Mouse (Mus musculus): ENCODE measurements around the gene Tmem255b. TPM values are rescaled to one million over a fixed set of nuclear protein-coding genes. Genes with fewer than 3 reads are reported as not detected.

Gene Tmem255b
- total and polyA plus RNA-seq, 2 experiments from 2014 or later = 3.6 to 8.9 TPM

GRCm38 (mm10) chr8:13446456-13446855, 11.5 kb downstream of the Tmem255b start:
- H3K4me1 ChIP-seq (ENCODE audit: control insufficient read depth, insufficient read depth) = no peaks in the 10 kb centered on the region
- H3K27ac ChIP-seq (ENCODE audit: low read depth) = no peak overlapping the region

GRCm38 (mm10) chr8:13448145-13448544, 13.2 kb downstream of the Tmem255b start:
- H3K27me3 ChIP-seq (ENCODE audit: control insufficient read depth, insufficient read depth, low read length) = no peaks in the 10 kb centered on the region
- TF ChIP-seq CTCF (IDR thresholded peaks at IDR 0.05; ENCODE audit: low read depth) = no peak
- no peak for TF ChIP-seq EP300 (IDR thresholded peaks at IDR 0.05; ENCODE audit: low read depth)

More at GRCm38 (mm10) chr8:13446456-13446855, 11.5 kb downstream of the Tmem255b start:
- no peak for DNase-seq (ENCODE audit: low spot score)
- no peak overlapping the region for H3K4me2 ChIP-seq (ENCODE audit: low read depth, low read length)
- no peak overlapping the region for H3K4me3 ChIP-seq (ENCODE audit: low read depth, low read length)
- 86% methylated on average over 6 of the region's 6 CpGs for whole genome bisulfite sequencing
- H3K9me3 ChIP-seq (replicated peaks; ENCODE audit: control insufficient read depth, low read length) = no peaks in the 10 kb centered on the region
- no peaks in the 10 kb centered on the region for H3K27me3 ChIP-seq (ENCODE audit: control insufficient read depth, insufficient read depth, low read length)
- TF ChIP-seq CTCF (IDR thresholded peaks at IDR 0.05; ENCODE audit: low read depth) = no peak
- TF ChIP-seq EP300 (IDR thresholded peaks at IDR 0.05; ENCODE audit: low read depth) = no peak
- ATAC-seq (ENCODE audit: insufficient read depth, low read depth) = no peak
- H3K9ac ChIP-seq (replicated peaks; ENCODE audit: low read depth, low read length) = no peak overlapping the region
- no peaks in the 10 kb centered on the region for H3K36me3 ChIP-seq (replicated peaks; ENCODE audit: control insufficient read depth, insufficient read depth, low read length)

GRCm38 (mm10) chr8:13451747-13452277, 16.8 kb downstream of the Tmem255b start:
- ATAC-seq (ENCODE audit: insufficient read depth, low read depth) = no peak
- H3K27me3 ChIP-seq (ENCODE audit: control insufficient read depth, insufficient read depth, low read length) = no peaks in the 10 kb centered on the region
- 60% methylated on average over 6 of the region's 6 CpGs for WGBS

More at GRCm38 (mm10) chr8:13448145-13448544, 13.2 kb downstream of the Tmem255b start:
- H3K9ac ChIP-seq (replicated peaks; ENCODE audit: low read depth, low read length) = no peak overlapping the region
- no peak overlapping the region for H3K27ac ChIP-seq (ENCODE audit: low read depth)
- H3K9me3 ChIP-seq (replicated peaks; ENCODE audit: control insufficient read depth, low read length) = no peaks in the 10 kb centered on the region
- no peak overlapping the region for H3K4me2 ChIP-seq (ENCODE audit: low read depth, low read length)
- no peaks in the 10 kb centered on the region for H3K4me1 ChIP-seq (ENCODE audit: control insufficient read depth, insufficient read depth)
- no peak overlapping the region for H3K4me3 ChIP-seq (ENCODE audit: low read depth, low read length)
- ATAC-seq (ENCODE audit: insufficient read depth, low read depth) = peak; percentile 62; the same call in 1 of the 2 replicates
- peak; percentile 31 for DNase-seq (ENCODE audit: low spot score)
- H3K36me3 ChIP-seq (replicated peaks; ENCODE audit: control insufficient read depth, insufficient read depth, low read length) = no peaks in the 10 kb centered on the region
- 34% methylated on average over 4 of the region's 4 CpGs for WGBS

GRCm38 (mm10) chr8:13454341-13455113, 19.5 kb downstream of the Tmem255b start:
- H3K9me3 ChIP-seq (replicated peaks; ENCODE audit: control insufficient read depth, low read length) = no peaks in the 10 kb centered on the region
- H3K9ac ChIP-seq (replicated peaks; ENCODE audit: low read depth, low read length) = no peak overlapping the region
- H3K27ac ChIP-seq (ENCODE audit: low read depth) = no peak overlapping the region
- no peaks in the 10 kb centered on the region for H3K27me3 ChIP-seq (ENCODE audit: control insufficient read depth, insufficient read depth, low read length)
- ATAC-seq (ENCODE audit: insufficient read depth, low read depth) (no peak), DNase-seq (ENCODE audit: low spot score) (no peak)
- 64% methylated on average over 8 of the region's 8 CpGs for WGBS
- H3K4me2 ChIP-seq (ENCODE audit: low read depth, low read length) = no peak overlapping the region
- no peaks in the 10 kb centered on the region for H3K4me1 ChIP-seq (ENCODE audit: control insufficient read depth, insufficient read depth)
- TF ChIP-seq EP300 (IDR thresholded peaks at IDR 0.05; ENCODE audit: low read depth) (no peak), CTCF (IDR thresholded peaks at IDR 0.05; ENCODE audit: low read depth) (no peak)
- H3K4me3 ChIP-seq (ENCODE audit: low read depth, low read length) = no peak overlapping the region
- H3K36me3 ChIP-seq (replicated peaks; ENCODE audit: control insufficient read depth, insufficient read depth, low read length) = no peaks in the 10 kb centered on the region

More at GRCm38 (mm10) chr8:13451747-13452277, 16.8 kb downstream of the Tmem255b start:
- Histone ChIP-seq H3K36me3 (replicated peaks; ENCODE audit: control insufficient read depth, insufficient read depth, low read length) (no peaks in the 10 kb centered on the region), H3K4me2 (ENCODE audit: low read depth, low read length) (no peak overlapping the region), H3K4me3 (ENCODE audit: low read depth, low read length) (no peak overlapping the region), H3K9ac (replicated peaks; ENCODE audit: low read depth, low read length) (no peak overlapping the region), H3K27ac (ENCODE audit: low read depth) (no peak overlapping the region), H3K9me3 (replicated peaks; ENCODE audit: control insufficient read depth, low read length) (no peaks in the 10 kb centered on the region), H3K4me1 (ENCODE audit: control insufficient read depth, insufficient read depth) (no peaks in the 10 kb centered on the region)
- DNase-seq (ENCODE audit: low spot score) = no peak
- no peak for TF ChIP-seq CTCF (IDR thresholded peaks at IDR 0.05; ENCODE audit: low read depth)
- no peak for TF ChIP-seq EP300 (IDR thresholded peaks at IDR 0.05; ENCODE audit: low read depth)

GRCm38 (mm10) chr8:13455295-13455694, 20.3 kb downstream of the Tmem255b start:
- WGBS = 19% methylated on average over 2 of the region's 2 CpGs
- TF ChIP-seq CTCF (IDR thresholded peaks at IDR 0.05; ENCODE audit: low read depth) (peak; percentile 94), EP300 (IDR thresholded peaks at IDR 0.05; ENCODE audit: low read depth) (no peak)
- ATAC-seq (ENCODE audit: insufficient read depth, low read depth) (peak; percentile 81), DNase-seq (ENCODE audit: low spot score) (peak; percentile 51)
- Histone ChIP-seq H3K27ac (ENCODE audit: low read depth) (no peak overlapping the region), H3K9ac (replicated peaks; ENCODE audit: low read depth, low read length) (no peak overlapping the region), H3K9me3 (replicated peaks; ENCODE audit: control insufficient read depth, low read length) (no peaks in the 10 kb centered on the region), H3K4me3 (ENCODE audit: low read depth, low read length) (no peak overlapping the region), H3K4me2 (ENCODE audit: low read depth, low read length) (no peak overlapping the region), H3K4me1 (ENCODE audit: control insufficient read depth, insufficient read depth) (no peaks in the 10 kb centered on the region), H3K36me3 (replicated peaks; ENCODE audit: control insufficient read depth, insufficient read depth, low read length) (no peaks in the 10 kb centered on the region), H3K27me3 (ENCODE audit: control insufficient read depth, insufficient read depth, low read length) (no peaks in the 10 kb centered on the region)
